Mouse (Mus musculus) MEL (cell line): ENCODE results near the gene Esyt2. TPM values are rescaled to one million over a fixed set of nuclear protein-coding genes. Genes with fewer than 3 reads are reported as not detected.

Source experiments
- DNase-seq: peaks from one replicate; pipeline ENCODE4 v3.0.0; 2011; ENCODE audit warnings: low read depth, low spot score
- H3K27ac ChIP-seq: 2 replicates; pipeline ENCODE4 v1.5.1; 2012; ENCODE audit warnings: low read depth, mild to moderate bottlenecking, control low read depth, low read length, moderate library complexity; ENCODE audit not compliant: control insufficient read depth
- H3K27me3 ChIP-seq, 2 experiments: fragments of 150-350 bp in 1 of 2; sonication (generic) in 1 of 2; 2 replicates each; pipeline ENCODE4 v1.6.1; 2012; ENCODE audit warnings: low read length in 2 of 2, mild to moderate bottlenecking in 2 of 2, improper control_type of control experiment in 1 of 2, moderate library complexity in 1 of 2; ENCODE audit not compliant: insufficient read depth in 2 of 2, control insufficient read depth in 1 of 2
- H3K36me3 ChIP-seq, 2 experiments: 2 replicates each; pipeline ENCODE4 v1.6.1; 2012 to 2014; ENCODE audit warnings: low read length in 2 of 2, improper control_type of control experiment in 1 of 2, inconsistent platforms in 1 of 2, mild to moderate bottlenecking in 1 of 2; ENCODE audit not compliant: insufficient read depth in 2 of 2, control insufficient read depth in 1 of 2
- H3K4me1 ChIP-seq, 2 experiments: fragments of 150-350 bp in 1 of 2; sonication (generic) in 1 of 2; 2 replicates each; pipeline ENCODE4 v1.6.1; 2012; ENCODE audit warnings: low read length in 2 of 2, improper control_type of control experiment in 1 of 2, mild to moderate bottlenecking in 1 of 2; ENCODE audit not compliant: insufficient read depth in 2 of 2, control insufficient read depth in 1 of 2
- H3K4me3 ChIP-seq, 2 experiments: fragments of 150-350 bp in 1 of 2; sonication (generic) in 1 of 2; 2 replicates each; pipeline ENCODE4 v1.5.1; 2012; ENCODE audit warnings: low read depth in 2 of 2, low read length in 2 of 2, mild to moderate bottlenecking in 2 of 2, moderate library complexity in 2 of 2, control low read depth in 1 of 2, improper control_type of control experiment in 1 of 2; ENCODE audit not compliant: control insufficient read depth in 1 of 2, insufficient read depth in 1 of 2
- H3K79me2 ChIP-seq: 2 replicates; pipeline ENCODE4 v1.6.1; 2012; ENCODE audit warnings: mild to moderate bottlenecking, low read length, moderate library complexity; ENCODE audit not compliant: control insufficient read depth, poor library complexity, insufficient read depth
- H3K9ac ChIP-seq: 2 replicates; pipeline ENCODE4 v1.6.1; 2012; ENCODE audit warnings: low read depth, mild to moderate bottlenecking, control low read depth, low read length, moderate library complexity; ENCODE audit not compliant: control insufficient read depth, poor library complexity, severe bottlenecking
- H3K9me3 ChIP-seq: fragments of 150-350 bp; sonication (generic); replicated peaks from 2 replicates; pipeline ENCODE4 v1.6.1; 2012; ENCODE audit warnings: mild to moderate bottlenecking, low read length, improper control_type of control experiment, moderate library complexity; ENCODE audit not compliant: insufficient read depth
- BHLHE40 ChIP-seq: IDR thresholded peaks from 2 replicates; pipeline ENCODE4 v1.6.1; 2012; ENCODE audit warnings: low read depth, mild to moderate bottlenecking, inconsistent platforms, low read length, improper control_type of control experiment, borderline replicate concordance
- CHD1 ChIP-seq: IDR thresholded peaks from 2 replicates; pipeline ENCODE4 v1.6.1; 2012; ENCODE audit warnings: low read depth, mild to moderate bottlenecking, inconsistent platforms, low read length, improper control_type of control experiment
- CHD2 ChIP-seq: IDR thresholded peaks from 2 replicates; pipeline ENCODE4 v1.6.1; 2011; ENCODE audit warnings: low read length, improper control_type of control experiment
- CTCF ChIP-seq, 3 experiments: IDR thresholded peaks in 2 of 3; conservative IDR thresholded peaks in 1 of 3; 2 replicates each; pipeline ENCODE4 v1.5.1; 2011 to 2012; ENCODE audit warnings: low read length in 3 of 3, low read depth in 2 of 3, mild to moderate bottlenecking in 2 of 3, improper control_type of control experiment in 1 of 3, inconsistent platforms in 1 of 3, mixed read lengths in 1 of 3, moderate library complexity in 1 of 3; ENCODE audit not compliant: control insufficient read depth in 1 of 3, insufficient read depth in 1 of 3, poor library complexity in 1 of 3, severe bottlenecking in 1 of 3
- E2F4 ChIP-seq: IDR thresholded peaks from 2 replicates; pipeline ENCODE4 v1.6.1; 2011; ENCODE audit warnings: low read depth, low read length, improper control_type of control experiment, borderline replicate concordance
- EP300 ChIP-seq, 2 experiments: IDR thresholded peaks; 2 replicates each; pipeline ENCODE4 v1.6.1; 2011; ENCODE audit warnings: improper control_type of control experiment in 2 of 2, low read length in 2 of 2, low read depth in 1 of 2, mild to moderate bottlenecking in 1 of 2
- ETS1 ChIP-seq: IDR thresholded peaks from 2 replicates; pipeline ENCODE4 v1.6.1; 2012; ENCODE audit warnings: low read depth, mild to moderate bottlenecking, inconsistent platforms, low read length, improper control_type of control experiment, moderate library complexity
- GABPA ChIP-seq: IDR thresholded peaks from 2 replicates; pipeline ENCODE4 v1.6.1; 2012; ENCODE audit warnings: low read depth, mild to moderate bottlenecking, inconsistent platforms, low read length, improper control_type of control experiment, moderate library complexity
- HCFC1 ChIP-seq: IDR thresholded peaks from 2 replicates; pipeline ENCODE4 v1.6.1; 2012; ENCODE audit warnings: low read depth, mild to moderate bottlenecking, inconsistent platforms, low read length, improper control_type of control experiment, moderate library complexity
- KAT2A ChIP-seq: conservative IDR thresholded peaks from 2 replicates; pipeline ENCODE4 v1.6.1; 2012; ENCODE audit warnings: low read depth, low read length, improper control_type of control experiment, inconsistent platforms
- MEF2A ChIP-seq: IDR thresholded peaks from 2 replicates; pipeline ENCODE4 v1.6.1; 2014; ENCODE audit warnings: low read depth, mild to moderate bottlenecking, inconsistent platforms, low read length, improper control_type of control experiment; ENCODE audit not compliant: poor library complexity, insufficient replicate concordance, severe bottlenecking; ENCODE audit errors: extremely low read depth
- MYB ChIP-seq: IDR thresholded peaks from 2 replicates; pipeline ENCODE4 v1.6.1; 2011; ENCODE audit warnings: mild to moderate bottlenecking, low read depth, low read length, improper control_type of control experiment
- MYC ChIP-seq: IDR thresholded peaks from 2 replicates; pipeline ENCODE4 v1.6.1; 2011; ENCODE audit warnings: low read depth, mild to moderate bottlenecking, low read length, improper control_type of control experiment, moderate library complexity
- NELFE ChIP-seq: IDR thresholded peaks from 2 replicates; pipeline ENCODE4 v1.6.1; 2011; ENCODE audit warnings: low read depth, low read length, improper control_type of control experiment
- NRF1 ChIP-seq: IDR thresholded peaks from 2 replicates; pipeline ENCODE4 v1.6.1; 2014; ENCODE audit warnings: low read depth, mild to moderate bottlenecking, inconsistent platforms, low read length, improper control_type of control experiment, moderate library complexity; ENCODE audit not compliant: poor library complexity, insufficient read depth, severe bottlenecking
- POLR2A ChIP-seq, 2 experiments: IDR thresholded peaks; 2 replicates each; pipeline ENCODE4 v1.6.1; 2011 to 2012; ENCODE audit warnings: low read length in 2 of 2, mild to moderate bottlenecking in 2 of 2, control low read depth in 1 of 2, improper control_type of control experiment in 1 of 2, low read depth in 1 of 2, moderate library complexity in 1 of 2; ENCODE audit not compliant: control insufficient read depth in 1 of 2, insufficient read depth in 1 of 2, poor library complexity in 1 of 2
- POLR2AphosphoS2 ChIP-seq: IDR thresholded peaks from 2 replicates; pipeline ENCODE4 v1.6.1; 2011; ENCODE audit warnings: low read length, improper control_type of control experiment
- POLR2AphosphoS5 ChIP-seq: IDR thresholded peaks from 2 replicates; pipeline ENCODE4 v1.6.1; 2012; ENCODE audit warnings: low read depth, borderline replicate concordance, mild to moderate bottlenecking, inconsistent platforms, low read length, moderate library complexity, mixed read lengths
- RAD21 ChIP-seq: IDR thresholded peaks from 2 replicates; pipeline ENCODE4 v1.6.1; 2011; ENCODE audit warnings: mild to moderate bottlenecking, low read depth, low read length, improper control_type of control experiment
- RCOR1 ChIP-seq: IDR thresholded peaks from 2 replicates; pipeline ENCODE4 v1.6.1; 2012; ENCODE audit warnings: low read depth, mild to moderate bottlenecking, inconsistent platforms, low read length, improper control_type of control experiment
- SIN3A ChIP-seq: IDR thresholded peaks from 2 replicates; pipeline ENCODE4 v1.6.1; 2012; ENCODE audit warnings: low read length, improper control_type of control experiment, inconsistent platforms
- SMC3 ChIP-seq: IDR thresholded peaks from 2 replicates; pipeline ENCODE4 v1.6.1; 2011; ENCODE audit warnings: low read depth, low read length, improper control_type of control experiment
- TBP ChIP-seq: IDR thresholded peaks from 2 replicates; pipeline ENCODE4 v1.8.0; 2011; ENCODE audit warnings: low read depth, low read length, improper control_type of control experiment
- UBTF ChIP-seq: IDR thresholded peaks from 2 replicates; pipeline ENCODE4 v1.6.1; 2012; ENCODE audit warnings: low read depth, mild to moderate bottlenecking, inconsistent platforms, low read length, improper control_type of control experiment, moderate library complexity, borderline replicate concordance; ENCODE audit not compliant: insufficient read depth
- USF1 ChIP-seq: IDR thresholded peaks from 2 replicates; pipeline ENCODE4 v1.6.1; 2014; ENCODE audit warnings: low read depth, mild to moderate bottlenecking, inconsistent platforms, low read length, improper control_type of control experiment, moderate library complexity
- ZC3H11A ChIP-seq: IDR thresholded peaks from 2 replicates; pipeline ENCODE4 v1.6.1; 2012; ENCODE audit warnings: low read depth, mild to moderate bottlenecking, inconsistent platforms, low read length, improper control_type of control experiment
- polyA plus RNA-seq, 2 experiments: library from polyadenylated mRNA; stranded (reverse) in 1 of 2; unstranded in 1 of 2; fragments of >175 nt in 1 of 2; fragments of >200 nt in 1 of 2; gene quantifications; 2 replicates each; pipeline versions ENCODE4 v1.2.1 to v1.2.4; 2012; ENCODE audit warnings: low replicate concordance in 2 of 2, low read depth in 1 of 2; ENCODE audit not compliant: insufficient read length in 2 of 2, insufficient read depth in 1 of 2, missing spikeins in 1 of 2
- total RNA-seq: library from RNA; depleted of rRNA; stranded (reverse); fragments of 300-350 nt; gene quantifications from 2 replicates; pipeline ENCODE4 v1.2.3, GENCODE M21; 2012

The Esyt2 gene
- total and polyA plus RNA-seq, 3 experiments, result 45.3 to 77.7 (median 47.5) TPM

DNA sequence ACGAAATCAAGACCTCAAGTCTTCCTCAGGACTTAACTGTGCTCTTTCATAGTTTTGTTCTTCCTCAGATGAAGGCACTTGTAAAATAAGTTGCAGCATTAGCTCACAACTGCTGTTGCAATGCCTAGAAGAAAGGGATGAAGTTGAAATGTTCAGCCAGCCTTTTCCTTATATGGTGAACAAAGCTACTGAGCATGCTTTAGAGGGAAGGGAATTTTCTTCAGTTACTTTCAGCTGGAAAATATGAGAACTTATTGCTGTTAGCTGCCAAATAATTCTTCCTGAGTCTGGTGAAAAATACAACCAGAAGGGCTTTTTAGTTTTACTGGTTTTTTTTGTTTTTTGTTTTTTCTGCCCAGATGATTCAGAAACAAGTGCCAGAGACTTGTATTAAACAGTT lies 45.2 kb downstream of the Esyt2 start:
- Histone ChIP-seq H3K27me3 (no peaks in the 10 kb centered on the region), H3K4me1 (no peaks in the 10 kb centered on the region), H3K9me3 (no peaks in the 10 kb centered on the region), H3K4me3 (no peak overlapping the region), H3K79me2 (no peaks in the 10 kb centered on the region), H3K36me3 (peaks cover 0 to 75% of the 10 kb centered on the region in 2 experiments; a peak in 2 of 4 replicates), H3K27ac (no peak overlapping the region), H3K9ac (no peak overlapping the region)
- TF ChIP-seq RCOR1 (no peak), CHD1 (no peak), MYB (no peak), TBP (no peak), GABPA (no peak), POLR2AphosphoS2 (0 out of 2 replicates have a peak, but pooled peaks have one; percentile 34)
- no peak for DNase-seq

DNA sequence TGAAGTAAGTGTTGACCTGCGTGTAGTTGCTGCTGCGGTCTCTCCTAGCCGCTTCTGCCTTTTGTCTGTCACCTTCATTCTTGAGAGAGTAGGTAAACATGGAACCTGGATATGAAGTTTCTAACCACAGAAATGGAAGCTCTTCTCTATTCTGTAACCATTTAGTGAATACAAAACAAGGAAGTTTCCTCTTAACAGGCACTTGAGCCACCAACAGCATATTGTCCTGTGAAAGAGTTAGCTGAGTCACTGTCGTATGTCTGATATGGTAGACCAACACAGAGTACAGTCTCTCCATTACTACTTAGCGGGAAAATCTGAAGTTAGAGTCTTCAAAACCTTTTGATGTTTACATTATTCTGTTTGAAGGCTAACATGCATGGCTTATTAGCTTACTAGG lies 53.3 kb downstream of the Esyt2 start:
- H3K36me3 ChIP-seq, result peaks cover 11 to 44% of the 10 kb centered on the region in 2 experiments
- H3K27ac ChIP-seq, result peak overlapping the region; percentile 40; the same call in 1 of the 2 replicates
- TF ChIP-seq RAD21 (no peak), SIN3A (0 out of 2 replicates have a peak, but pooled peaks have one; percentile 19)
- TF ChIP-seq, all 39 proteins: peak for 1
- DNase-seq, result peak; percentile 83
- Histone ChIP-seq H3K9ac (no peak overlapping the region), H3K9me3 (no peaks in the 10 kb centered on the region), H3K4me1 (0 out of 4 replicates have a peak, but pooled peaks cover 0 to 2% of the 10 kb centered on the region in 2 experiments), H3K79me2 (no peaks in the 10 kb centered on the region), H3K4me3 (no peak overlapping the region), H3K27me3 (no peaks in the 10 kb centered on the region)

DNA sequence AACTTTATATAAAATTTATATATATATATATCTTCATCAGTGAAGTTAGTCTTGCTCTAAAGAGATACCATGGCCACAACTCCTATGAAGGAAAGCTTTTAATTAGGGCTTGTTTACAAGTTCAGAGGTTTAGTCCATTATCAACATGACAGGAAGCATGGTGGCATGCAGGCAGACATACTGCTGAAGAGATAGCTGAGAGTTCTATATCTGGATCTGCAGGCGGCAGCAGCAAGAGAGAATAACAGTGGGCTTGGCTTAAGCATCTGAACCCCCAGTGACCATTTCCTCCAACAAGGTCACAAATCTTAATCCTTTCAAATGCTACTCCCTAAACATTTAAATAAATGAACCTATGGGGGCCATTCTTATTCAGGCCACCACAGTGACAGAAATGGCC lies 59.2 kb downstream of the Esyt2 start:
- H3K4me1 ChIP-seq, result peaks cover 0 to 3% of the 10 kb centered on the region in 2 experiments; a peak in 1 of 4 replicates
- no peak overlapping the region for H3K4me3 ChIP-seq
- peaks cover 4 to 47% of the 10 kb centered on the region in 2 experiments; a peak in 3 of 4 replicates for H3K36me3 ChIP-seq
- TF ChIP-seq UBTF, result no peak
- TF ChIP-seq E2F4, result no peak
- TF ChIP-seq POLR2AphosphoS5, result no peak
- no peak for TF ChIP-seq BHLHE40
- TF ChIP-seq CTCF (IDR thresholded peaks at IDR 0.05 in 2 of 3, conservative IDR thresholded peaks at IDR 0.05 in 1 of 3; ENCODE audit: control insufficient read depth in 1 of 3, insufficient read depth in 1 of 3, low read depth in 2 of 3, low read length in 3 of 3, poor library complexity in 1 of 3, severe bottlenecking in 1 of 3), result no peak
- no peak for TF ChIP-seq HCFC1
- TF ChIP-seq MEF2A, result no peak
- no peak for TF ChIP-seq SMC3
- TF ChIP-seq MYB, result no peak
- no peak for TF ChIP-seq CHD2
- TF ChIP-seq MYC, result no peak
- no peak for TF ChIP-seq ETS1
- TF ChIP-seq POLR2AphosphoS2, result no peak
- no peak for TF ChIP-seq POLR2A (IDR thresholded peaks at IDR 0.05; ENCODE audit: control insufficient read depth in 1 of 2, insufficient read depth in 1 of 2, low read depth in 1 of 2, low read length in 2 of 2, poor library complexity in 1 of 2)
- no peak for TF ChIP-seq SIN3A
- TF ChIP-seq KAT2A, result no peak
- TF ChIP-seq NELFE, result no peak
- TF ChIP-seq NRF1, result no peak
- no peak for TF ChIP-seq RAD21
- no peak for TF ChIP-seq USF1
- TF ChIP-seq ZC3H11A, result no peak
- peak; percentile 29 to 66; a peak in 3 of 4 replicates for TF ChIP-seq EP300 (IDR thresholded peaks at IDR 0.05; ENCODE audit: low read depth in 1 of 2, low read length in 2 of 2)

More for the DNA sequence above, 59.2 kb downstream of the Esyt2 start:
- no peaks in the 10 kb centered on the region for H3K79me2 ChIP-seq
- DNase-seq, result peak; percentile 41
- H3K27me3 ChIP-seq, result no peaks in the 10 kb centered on the region
- no peaks in the 10 kb centered on the region for H3K9me3 ChIP-seq
- no peak overlapping the region for H3K27ac ChIP-seq
- H3K9ac ChIP-seq, result no peak overlapping the region
